Mouse (Mus musculus): ENCODE results near the gene Pygm.

Pygm gene

DNA sequence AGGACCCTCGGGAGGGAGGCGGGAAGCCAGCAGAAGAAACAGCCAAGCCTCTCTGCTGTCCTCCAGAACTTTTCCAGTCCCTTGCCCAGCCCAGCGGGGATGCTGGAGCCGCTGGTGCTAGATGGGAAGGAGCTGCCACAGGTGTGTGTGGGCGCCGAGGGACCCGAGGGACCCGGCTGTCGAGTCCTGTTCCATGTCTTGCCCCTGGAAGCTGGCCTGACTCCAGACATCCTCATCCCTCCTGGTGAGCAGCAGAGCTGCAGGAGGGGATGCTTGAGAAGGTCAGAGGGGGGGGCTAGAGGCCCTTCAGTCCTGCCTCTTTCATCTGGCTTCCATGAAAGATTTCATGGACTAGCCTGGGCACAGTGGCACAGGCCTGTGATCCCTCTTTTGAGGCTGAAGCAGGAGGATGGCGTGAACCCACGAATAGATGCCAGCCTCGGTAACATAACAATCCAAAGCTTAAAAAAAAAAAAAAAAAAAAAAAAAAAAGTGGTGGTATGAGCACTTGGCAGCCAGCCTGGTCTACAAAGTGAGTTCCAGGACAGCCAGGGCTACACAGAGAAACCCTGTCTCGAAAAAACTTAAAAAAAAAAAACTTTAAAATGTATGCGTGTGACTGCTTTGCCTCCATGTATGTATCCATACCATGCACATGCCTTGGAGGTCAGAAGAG is 32.6 kb upstream of the Pygm start:
- in situ Hi-C loops (cut with MboI, MseI), result no loop called here

DNA sequence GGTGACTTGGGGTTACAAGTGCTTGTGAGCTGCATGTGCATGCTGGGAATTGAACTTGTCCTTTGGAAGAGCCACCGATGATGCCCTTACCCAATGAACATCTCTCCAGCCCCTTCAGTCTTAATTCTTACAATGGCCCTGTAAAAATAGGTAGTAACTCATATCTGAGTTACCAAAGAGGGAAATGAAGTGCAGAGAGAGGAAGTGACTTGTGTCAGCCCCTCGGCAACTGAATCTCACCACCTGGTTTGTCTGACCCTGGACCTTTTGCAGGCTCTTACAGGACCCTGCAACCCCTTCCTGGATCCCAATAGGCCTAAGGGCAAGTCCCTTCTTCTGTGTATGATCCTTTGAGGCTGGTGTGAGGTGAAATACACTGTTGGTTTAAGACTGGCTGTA is 32.1 kb upstream of the Pygm start:
- in situ Hi-C loops (cut with MboI, MseI), result no loop called here

GRCm38 (mm10) chr19:6354030-6354429 is 30.2 kb upstream of the Pygm start:
- in situ Hi-C loops (cut with MboI, MseI), result no loop called here

DNA sequence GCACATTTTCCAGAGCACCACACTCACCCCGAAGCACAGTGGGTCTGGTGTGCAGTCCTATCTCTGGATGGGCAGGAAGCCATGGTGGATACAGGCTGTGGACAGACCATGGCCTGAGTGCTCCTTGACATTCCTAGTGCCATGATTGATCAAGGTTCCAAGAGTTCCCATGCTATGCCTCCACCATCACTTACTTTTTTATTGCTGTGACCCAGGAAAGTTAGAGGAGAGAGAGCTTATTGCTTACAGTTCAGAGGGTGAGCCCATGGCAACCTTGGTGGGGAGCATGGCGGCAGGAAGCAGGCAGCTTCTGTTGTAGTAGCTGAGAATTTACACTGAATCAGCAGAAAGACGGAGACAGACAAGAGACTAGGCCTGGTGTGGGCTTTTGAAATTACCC is 22.9 kb upstream of the Pygm start:
- in situ Hi-C loops (cut with MboI, MseI), result no loop called here

- in situ Hi-C loops (cut with MboI, MseI), result no loop called here
Measured at GRCm38 (mm10) chr19:6363091-6363410, 21.1 kb upstream of the Pygm start.

DNA sequence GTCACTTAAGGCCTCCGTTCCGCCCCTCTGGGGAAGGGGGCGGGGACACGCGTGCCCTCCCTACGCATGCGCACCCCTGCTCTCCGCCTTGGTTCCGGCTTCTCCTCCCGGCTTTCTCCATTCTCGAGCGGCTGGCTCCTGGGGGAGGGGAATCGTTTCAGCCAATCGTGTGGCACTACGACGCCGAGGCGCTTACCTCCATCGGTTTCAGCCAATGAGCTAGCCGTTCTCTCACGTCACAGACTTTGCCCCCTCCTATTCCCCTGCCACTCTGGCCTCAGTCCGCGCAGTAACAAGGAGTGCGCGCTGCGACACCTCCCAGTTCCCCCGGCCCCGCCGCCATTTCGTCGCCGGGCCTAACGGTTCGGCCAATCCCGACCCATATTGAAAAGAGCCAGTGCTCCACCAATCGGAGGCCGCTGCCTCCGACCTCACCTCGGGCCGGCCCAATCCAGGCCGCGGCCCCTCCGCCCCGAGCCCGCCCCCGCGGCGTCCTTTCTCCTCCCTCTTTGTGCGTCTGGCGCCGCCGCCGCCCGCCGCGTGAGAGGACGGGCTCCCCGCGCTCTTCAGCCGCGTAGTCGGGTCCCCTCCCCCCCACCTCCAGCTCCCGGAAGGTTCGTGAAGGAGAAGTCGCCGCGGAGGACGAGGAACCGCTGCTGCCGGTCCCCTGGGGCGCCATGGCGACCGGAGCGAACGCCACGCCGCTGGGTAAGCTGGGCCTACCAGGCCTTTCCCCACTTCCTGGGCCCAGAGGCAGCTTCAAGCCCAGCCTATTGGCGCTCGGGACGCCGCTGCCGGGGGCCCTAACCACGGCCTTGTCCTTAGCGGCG is 20.6 kb upstream of the Pygm start, which contains the start of gene Sf1:
Sf1 (plus strand) TSS at position 280 of the 830 bp plus-strand sequence.
- in situ Hi-C loops (cut with MboI, MseI), result no loop called here

DNA sequence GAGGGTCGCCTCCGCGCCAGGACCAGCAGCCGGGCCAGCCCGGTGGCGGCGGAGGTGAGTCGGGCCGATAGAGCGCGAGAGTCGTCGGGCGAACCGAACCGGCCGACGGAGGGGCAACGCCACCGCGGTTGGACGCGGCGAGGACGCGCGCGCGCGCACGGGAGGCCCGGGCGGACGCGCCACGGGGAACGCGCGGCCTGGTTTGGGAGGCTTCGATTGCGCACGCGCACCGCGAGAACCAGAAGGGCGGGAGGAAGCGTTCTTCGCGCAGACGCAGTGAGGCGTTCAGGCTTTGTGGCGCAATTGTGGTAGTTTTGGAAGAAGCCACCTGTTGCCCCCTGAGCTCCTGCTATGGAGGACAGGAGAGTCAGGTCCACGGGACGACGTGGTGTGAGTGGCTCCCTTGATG is 19.9 kb upstream of the Pygm start:
- in situ Hi-C loops (cut with MboI, MseI), result no loop called here

GRCm38 (mm10) chr19:6364842-6365241 is 19.4 kb upstream of the Pygm start:
- in situ Hi-C loops (cut with MboI, MseI), result no loop called here

DNA sequence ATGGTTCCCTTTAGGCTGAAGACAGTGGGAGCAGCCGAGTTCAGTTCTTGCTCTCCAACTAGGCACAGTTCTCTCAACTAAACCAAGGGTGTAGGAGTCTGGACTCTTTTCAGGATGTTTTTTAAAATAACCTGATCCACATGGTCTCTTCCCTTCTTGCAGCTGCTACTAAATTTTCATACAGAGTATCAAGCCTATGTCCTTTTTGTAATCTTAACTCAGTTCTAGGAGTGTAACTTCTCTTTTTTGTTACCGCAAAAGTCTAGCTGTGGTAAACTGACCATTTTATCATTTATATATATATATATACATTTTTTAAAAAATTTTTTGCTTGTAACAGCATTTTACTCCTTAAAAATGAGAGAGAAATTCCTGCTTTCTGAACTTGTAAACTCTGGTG is 14.0 kb upstream of the Pygm start:
- in situ Hi-C loops (cut with MboI, MseI), result no loop called here

GRCm38 (mm10) chr19:6372433-6372832 is 11.8 kb upstream of the Pygm start:
- in situ Hi-C loops (cut with MboI, MseI), result no loop called here

DNA sequence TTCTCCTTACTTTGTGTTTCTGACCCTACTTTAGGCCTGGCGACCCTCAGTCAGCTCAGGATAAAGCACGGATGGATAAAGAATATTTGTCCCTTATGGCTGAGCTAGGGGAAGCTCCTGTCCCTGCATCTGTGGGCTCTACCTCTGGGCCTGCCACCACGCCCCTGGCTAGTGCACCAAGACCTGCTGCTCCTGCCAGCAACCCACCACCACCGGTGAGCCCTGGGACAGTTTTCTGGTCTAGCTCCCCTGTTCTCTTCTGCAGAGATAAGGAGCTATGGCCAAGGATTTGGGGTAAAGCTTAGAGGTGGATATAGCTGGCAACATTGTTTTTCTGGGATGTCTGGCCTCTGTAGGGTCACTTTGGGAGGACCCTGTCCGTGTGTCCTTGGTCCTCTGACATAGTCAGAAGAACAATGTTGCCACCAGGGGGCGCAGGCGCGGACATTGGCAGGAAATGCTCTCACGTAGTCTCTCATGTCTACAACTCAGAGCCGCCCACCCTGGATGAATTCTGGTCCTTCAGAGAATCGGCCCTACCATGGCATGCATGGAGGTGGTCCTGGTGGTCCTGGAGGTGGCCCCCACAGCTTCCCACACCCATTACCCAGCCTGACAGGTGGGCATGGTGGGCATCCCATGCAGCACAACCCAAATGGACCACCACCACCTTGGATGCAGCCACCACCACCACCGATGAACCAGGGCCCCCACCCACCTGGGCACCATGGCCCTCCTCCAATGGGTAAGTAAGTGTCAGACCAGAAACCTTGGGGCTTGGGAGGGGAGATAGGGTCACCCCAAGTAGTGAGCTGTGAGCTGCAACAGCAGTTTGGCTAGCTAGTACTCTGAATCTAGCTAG is 10.4 kb upstream of the Pygm start:
- in situ Hi-C loops (cut with MboI, MseI), result no loop called here

GRCm38 (mm10) chr19:6374571-6374970 is 9.6 kb upstream of the Pygm start:
- in situ Hi-C loops (cut with MboI, MseI), result no loop called here

- in situ Hi-C loops (cut with MboI, MseI), result no loop called here
Measured at GRCm38 (mm10) chr19:6375423-6376254, 8.6 kb upstream of the Pygm start.

- in situ Hi-C loops (cut with MboI, MseI), result no loop called here
Measured at GRCm38 (mm10) chr19:6376255-6376564, 8.0 kb upstream of the Pygm start.

- in situ Hi-C loops (cut with MboI, MseI), result no loop called here
Measured at GRCm38 (mm10) chr19:6376643-6377042, 7.6 kb upstream of the Pygm start.

DNA sequence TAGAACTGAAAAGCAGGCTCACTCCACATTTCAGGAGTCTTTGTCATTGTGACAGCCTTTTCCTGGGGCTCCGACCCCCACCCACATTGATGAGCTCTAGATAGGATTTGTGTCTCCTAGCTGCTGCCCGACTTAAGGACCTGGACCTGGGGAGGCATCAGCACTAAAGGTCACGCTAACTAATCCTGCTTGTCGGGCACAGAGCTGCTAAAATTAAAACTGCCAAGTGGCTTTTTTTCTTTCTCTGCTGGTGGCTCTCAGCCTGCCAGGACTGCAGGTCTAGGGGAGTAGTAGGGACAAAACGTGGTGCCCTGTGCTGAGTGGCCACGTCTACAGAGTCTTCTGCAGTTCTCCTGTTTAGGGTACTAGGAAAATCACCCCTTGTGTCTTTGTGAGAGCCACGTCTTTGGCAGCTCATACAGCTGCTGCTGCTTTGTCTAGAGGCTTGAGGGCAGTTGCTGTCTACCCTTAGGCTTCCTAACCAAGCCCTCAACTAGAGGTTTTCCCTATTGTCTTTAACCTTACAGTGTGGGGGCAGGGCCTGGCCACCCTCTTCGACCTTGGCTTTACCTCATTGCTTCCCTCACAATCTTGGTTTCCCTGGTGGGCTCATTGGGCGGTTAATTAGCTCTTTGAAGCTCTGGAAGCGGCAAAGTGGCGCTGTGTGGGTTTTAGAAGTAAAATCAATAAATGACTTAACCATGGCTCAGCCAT is 6.7 kb upstream of the Pygm start:
- in situ Hi-C loops (cut with MboI, MseI), result no loop called here

- in situ Hi-C loops (cut with MboI, MseI), result no loop called here
Measured at GRCm38 (mm10) chr19:6380411-6381166, 3.6 kb upstream of the Pygm start.

DNA sequence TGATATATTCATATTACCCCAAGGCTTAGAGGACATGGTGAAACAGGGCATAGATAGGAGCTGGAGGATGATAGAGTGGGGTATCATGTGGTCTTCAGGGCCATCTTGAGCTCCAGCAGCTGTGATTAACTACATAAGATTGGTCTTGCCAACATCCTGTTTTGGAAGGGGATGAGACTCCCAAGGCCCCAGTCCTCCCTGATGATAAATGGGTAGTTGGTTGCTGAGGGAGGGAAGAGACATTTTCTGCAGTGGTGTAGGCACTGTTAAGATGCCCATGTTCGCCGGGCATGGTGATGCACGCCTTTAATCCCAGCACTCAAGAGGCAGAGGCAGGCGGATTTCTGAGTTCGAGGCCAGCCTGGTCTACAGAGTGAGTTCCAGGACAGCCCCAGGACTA is 3.0 kb upstream of the Pygm start:
- in situ Hi-C loops (cut with MboI, MseI), result no loop called here

- in situ Hi-C loops (cut with MboI, MseI), result no loop called here
Measured at GRCm38 (mm10) chr19:6382323-6382924, 1.8 kb upstream of the Pygm start.

DNA sequence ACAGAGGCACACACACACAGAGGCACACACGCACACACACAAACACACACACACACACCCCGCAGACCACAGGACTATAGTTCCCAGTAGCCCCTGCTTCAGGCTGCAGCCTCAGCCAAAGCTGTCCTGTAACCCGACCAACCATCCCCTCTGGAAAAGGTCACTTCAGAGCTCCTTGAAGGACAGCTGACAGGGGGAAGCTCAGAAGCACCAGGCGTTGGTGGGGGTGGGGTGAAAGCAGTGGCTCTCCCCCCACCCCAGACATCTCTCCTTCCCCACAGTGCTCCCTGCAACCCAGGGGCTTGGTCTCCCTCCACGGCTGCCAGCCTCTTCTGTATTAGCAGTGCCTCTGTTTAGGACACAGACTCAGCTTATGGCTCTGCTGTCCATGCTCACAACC is 729 bp upstream of the Pygm start:
- in situ Hi-C loops (cut with MboI, MseI), result no loop called here
